ENCODE assay signal across 11 mouse cellular contexts in the genomic region with DNA sequence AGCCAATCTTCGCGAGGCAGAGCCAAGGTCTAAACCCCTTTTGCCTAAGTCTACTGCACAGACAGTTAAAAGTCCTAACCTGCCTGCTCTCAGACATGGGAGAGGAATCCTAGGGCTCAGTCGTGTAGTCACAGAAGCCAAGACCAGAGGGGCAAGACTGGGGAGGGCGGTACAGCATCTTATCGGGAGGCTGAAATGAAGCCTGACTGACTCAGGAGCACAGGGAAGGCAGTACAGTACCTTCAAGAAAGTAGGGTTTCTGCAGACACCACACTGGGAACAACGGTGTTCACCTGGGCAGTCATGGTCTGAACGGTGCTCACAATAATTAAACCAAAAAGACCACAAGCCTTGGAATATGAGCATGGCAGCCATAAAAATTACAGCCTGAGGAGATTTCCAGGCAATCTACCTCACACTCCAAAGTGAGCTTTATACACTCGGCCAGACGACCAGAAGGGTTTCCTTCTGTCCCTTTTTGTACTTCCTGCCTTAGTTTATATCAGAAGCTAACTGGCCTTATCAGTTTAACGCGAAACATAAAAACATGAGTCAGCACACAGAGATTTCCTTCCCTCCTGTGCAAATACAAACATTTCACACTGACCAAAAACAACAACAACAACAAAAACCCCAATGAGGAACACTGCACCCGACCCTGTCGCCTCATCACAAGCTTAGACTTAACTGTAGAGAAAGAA. TPM values are rescaled to one million over a fixed set of nuclear protein-coding genes. Genes with fewer than 3 reads are reported as not detected.
DNase-seq lines count a peak whose midpoint lies in the region; ATAC-seq and TF ChIP-seq lines count a peak whose summit lies in the region.
"Had no signal": no experiment of that assay in that cellular context is flagged by ENCODE, and none has a peak within 500 bp of the region (broad histone marks: within the 10 kb centered on the region; RNA-seq: fewer than 3 reads in every experiment).

No protein-coding gene starts in this region.

- 53% methylated on average over 13 of the region's 13 CpGs for WGBS in kidney, embryonic 14.5 days
- WGBS in bone marrow, adult 2 months: 7% methylated on average over 13 of the region's 13 CpGs
- WGBS in liver, embryonic 16.5 days (ENCODE audit: insufficient replicate concordance): 10% methylated on average over 13 of the region's 13 CpGs

- TF ChIP-seq POLR2A in bone marrow, adult 2 months (IDR thresholded peaks at IDR 0.05; ENCODE audit: borderline replicate concordance, control insufficient read depth, low read depth, low read length): no peak

- no peak for TF ChIP-seq CTCF in bone marrow, adult 2 months (IDR thresholded peaks at IDR 0.05; ENCODE audit: control insufficient read depth, insufficient read depth, low read length)

- H3K36me3 ChIP-seq in kidney, embryonic 14.5 days (ENCODE audit: control insufficient read depth, insufficient read depth, low read length): peaks cover 20% of the 10 kb centered on the region; the same call in 1 of the 2 replicates
- no peaks in the 10 kb centered on the region for H3K36me3 ChIP-seq in liver, embryonic 16.5 days (ENCODE audit: control insufficient read depth, insufficient read depth)

- H3K9me3 ChIP-seq in kidney, embryonic 14.5 days (ENCODE audit: control insufficient read depth, low read length): no peaks in the 10 kb centered on the region
- no peaks in the 10 kb centered on the region for H3K9me3 ChIP-seq in liver, embryonic 16.5 days (replicated peaks; ENCODE audit: control insufficient read depth, low read length)
- H3K9me3 ChIP-seq: midbrain, embryonic 13.5 days had no signal

- no peak overlapping the region for H3K4me2 ChIP-seq in kidney, embryonic 14.5 days (replicated peaks; ENCODE audit: low read depth, low read length)
- H3K4me2 ChIP-seq in liver, embryonic 16.5 days (ENCODE audit: low read depth, low read length): peak overlapping the region; percentile 44
- H3K4me2 ChIP-seq: midbrain, embryonic 13.5 days had no signal

- H3K4me1 ChIP-seq in kidney, embryonic 14.5 days (ENCODE audit: control insufficient read depth, insufficient read depth, low read length): peaks cover 18% of the 10 kb centered on the region
- peaks cover 1% of the 10 kb centered on the region; the same call in 1 of the 2 replicates for H3K4me1 ChIP-seq in bone marrow, adult 2 months (ENCODE audit: control insufficient read depth, insufficient read depth, low read length)
- H3K4me1 ChIP-seq in liver, embryonic 16.5 days (ENCODE audit: control insufficient read depth, low read depth, low read length): peaks cover 19% of the 10 kb centered on the region

- no peak for DNase-seq in kidney, postnatal 10 days
- DNase-seq in urinary bladder, postnatal 14 days (ENCODE audit: low spot score): no peak
- DNase-seq in thymus, postnatal 10 days (ENCODE audit: low spot score in 2 of 2): no peak
- DNase-seq: adrenal gland, postnatal 25 days; thymus, adult 2 months had no signal

- ATAC-seq in kidney, embryonic 14.5 days (ENCODE audit: low FRiP score, low TSS enrichment): no peak
- peak; percentile 5 for ATAC-seq in granulocyte monocyte progenitor cell, adult 5-6 weeks (replicated peaks; ENCODE audit: poor library complexity, severe bottlenecking)
- peak; percentile 28; the same call in 1 of the 2 replicates for ATAC-seq in liver, embryonic 16.5 days (ENCODE audit: low read depth)
- ATAC-seq in frontal cortex, adult (ENCODE audit: low TSS enrichment): no peak
- ATAC-seq: midbrain, embryonic 13.5 days had no signal

- H3K9ac ChIP-seq in kidney, embryonic 14.5 days (ENCODE audit: low read depth, low read length): no peak overlapping the region
- no peak overlapping the region for H3K9ac ChIP-seq in liver, embryonic 16.5 days (ENCODE audit: low read depth, low read length)
- H3K9ac ChIP-seq: midbrain, embryonic 13.5 days had no signal

- 0 out of 2 replicates have a peak overlapping the region, but pooled peaks have one; percentile 18 for H3K27ac ChIP-seq in kidney, embryonic 14.5 days (ENCODE audit: low read depth, low read length)
- H3K27ac ChIP-seq in bone marrow, adult 2 months (ENCODE audit: control insufficient read depth, insufficient read depth, low read depth, low read length, poor library complexity): peak overlapping the region; percentile 43; the same call in 1 of the 2 replicates
- H3K27ac ChIP-seq in liver, embryonic 16.5 days (ENCODE audit: low read length): peak overlapping the region; percentile 58
- H3K27ac ChIP-seq: midbrain, embryonic 13.5 days had no signal

- no peaks in the 10 kb centered on the region for H3K27me3 ChIP-seq in kidney, embryonic 14.5 days (ENCODE audit: control insufficient read depth, insufficient read depth, low read length)
- no peaks in the 10 kb centered on the region for H3K27me3 ChIP-seq in liver, embryonic 16.5 days (ENCODE audit: control insufficient read depth, insufficient read depth, low read depth, low read length)
- H3K27me3 ChIP-seq: midbrain, embryonic 13.5 days had no signal

- H3K4me3 ChIP-seq in kidney, embryonic 14.5 days (ENCODE audit: low read length): no peak overlapping the region
- H3K4me3 ChIP-seq in bone marrow, adult 2 months (replicated peaks; ENCODE audit: control insufficient read depth, low read depth, low read length): peak overlapping the region; percentile 55
- 0 out of 2 replicates have a peak overlapping the region, but pooled peaks have one; percentile 18 for H3K4me3 ChIP-seq in liver, embryonic 16.5 days (ENCODE audit: low read depth, low read length)
- H3K4me3 ChIP-seq: midbrain, embryonic 13.5 days had no signal

RNA-seq across cellular contexts. Expression of a gene that starts 24.1 kb away (rescaled TPM):
- 34.5 and 50.3 TPM in 2 replicates for polyA plus RNA-seq in kidney, embryonic 14.5 days (2014; fragmentation: Nextera tagmentation; extraction: Ambion mirVana)
- polyA plus RNA-seq in bone marrow, adult 2 months (2011; ENCODE audit: insufficient read depth, insufficient read length, low replicate concordance, missing spikeins): 5.3 and 5.6 TPM in 2 replicates
- 13.7 and 18.2 TPM in 2 replicates for total RNA-seq in granulocyte monocyte progenitor cell, adult 5-6 weeks (2014; fragmentation: Nextera tagmentation)
- 16.4 and 17.3 TPM in 2 replicates for total RNA-seq in granulocyte monocyte progenitor cell, adult 5-6 weeks (2017)
- 5.6 and 6.9 TPM in 2 replicates for polyA plus RNA-seq in liver, embryonic 16.5 days (2015; fragmentation: Nextera tagmentation; extraction: Ambion mirVana)

Comparison
In these comparisons a context has a peak if more than half of its experiments do, and no peak if none do; other contexts are left out.
1. ATAC-seq: peak in granulocyte monocyte progenitor cell, adult 5-6 weeks (single experiment) and liver, embryonic 16.5 days (single experiment); none in kidney, embryonic 14.5 days (single experiment) and frontal cortex, adult (single experiment).
2. Peak in every context shown above with its lines, with median percentiles within 50 percentile points of each other: H3K27ac ChIP-seq.